Comparison of ENCODE assay signal across 8 mouse cellular contexts in the genomic region with DNA sequence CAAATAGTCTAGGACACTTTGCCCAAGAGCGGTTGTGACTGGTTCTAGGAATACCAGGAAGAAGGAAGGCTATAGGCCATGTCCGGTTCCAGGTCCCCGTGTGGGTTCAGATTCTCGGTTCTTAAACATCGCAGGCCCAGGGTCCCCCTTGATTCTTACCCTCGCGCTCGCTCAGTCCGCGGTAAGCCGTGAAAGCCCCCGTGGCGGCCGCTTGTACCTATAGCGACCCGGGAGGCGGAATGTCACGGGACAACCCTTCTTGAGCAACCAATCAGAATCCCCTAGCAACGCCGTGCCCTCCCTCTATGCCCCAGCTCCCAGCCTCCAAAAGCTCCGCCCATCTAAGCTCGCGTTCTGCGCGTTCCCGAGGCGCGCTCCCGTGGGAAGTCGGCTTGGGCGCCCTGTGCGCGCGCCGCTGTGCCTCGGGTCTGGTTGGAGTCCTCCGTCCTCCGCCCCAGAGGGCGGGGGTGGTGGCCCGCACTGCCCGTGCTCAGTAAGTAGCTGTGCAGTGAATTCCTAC. TPM values are rescaled to one million over a fixed set of nuclear protein-coding genes. Genes with fewer than 3 reads are reported as not detected.
DNase-seq lines count a peak whose midpoint lies in the region; ATAC-seq and TF ChIP-seq lines count a peak whose summit lies in the region.

A gene (minus strand): TSS at position 333 of the 520 bp plus-strand sequence.
A gene (plus strand): TSS at position 350 of the 520 bp plus-strand sequence.
A gene (plus strand): TSS at position 367 of the 520 bp plus-strand sequence.

- WGBS in bone marrow, adult 2 months, result under 1% methylated on average over 41 of the region's 41 CpGs
- under 1% methylated on average over 41 of the region's 41 CpGs for WGBS in embryonic facial prominence, embryonic 15.5 days
- under 1% methylated on average over 41 of the region's 41 CpGs for WGBS in limb, embryonic 14.5 days
- under 1% methylated on average over 41 of the region's 41 CpGs for WGBS in midbrain, postnatal 0 days

- H3K4me3 ChIP-seq in bone marrow, adult 2 months (replicated peaks; ENCODE audit: control insufficient read depth, low read depth, low read length), result peak within 1 kb of the TSS; percentile 71
- H3K4me3 ChIP-seq in embryonic facial prominence, embryonic 15.5 days (replicated peaks), result peak within 1 kb of the TSS; percentile 70
- H3K4me3 ChIP-seq in limb, embryonic 14.5 days (replicated peaks; ENCODE audit: low read length), result peak within 1 kb of the TSS; percentile 52
- peak within 1 kb of the TSS; percentile 43 for H3K4me3 ChIP-seq in midbrain, postnatal 0 days (ENCODE audit: low read depth, low read length)

- H3K4me1 ChIP-seq in bone marrow, adult 2 months (ENCODE audit: control insufficient read depth, insufficient read depth, low read length), result peaks cover 5% of the 10 kb centered on the region; the same call in 1 of the 2 replicates
- peaks cover 47% of the 10 kb centered on the region for H3K4me1 ChIP-seq in embryonic facial prominence, embryonic 15.5 days
- peaks cover 19% of the 10 kb centered on the region for H3K4me1 ChIP-seq in limb, embryonic 14.5 days (ENCODE audit: control insufficient read depth, insufficient read depth, low read length)
- peaks cover 7% of the 10 kb centered on the region for H3K4me1 ChIP-seq in midbrain, postnatal 0 days (ENCODE audit: insufficient read depth, low read length)

- H3K9ac ChIP-seq in embryonic facial prominence, embryonic 15.5 days, result peak within 1 kb of the TSS; percentile 54
- H3K9ac ChIP-seq in limb, embryonic 14.5 days (ENCODE audit: low read depth, low read length, severe bottlenecking), result peak within 1 kb of the TSS; percentile 66
- H3K9ac ChIP-seq in midbrain, postnatal 0 days (replicated peaks; ENCODE audit: low read length, poor library complexity, severe bottlenecking), result peak within 1 kb of the TSS; percentile 50

- no peaks in the 10 kb centered on the region for H3K9me3 ChIP-seq in embryonic facial prominence, embryonic 15.5 days (replicated peaks)
- H3K9me3 ChIP-seq in limb, embryonic 14.5 days (ENCODE audit: control insufficient read depth, low read length), result no peaks in the 10 kb centered on the region
- H3K9me3 ChIP-seq in midbrain, postnatal 0 days (ENCODE audit: low read length), result no peaks in the 10 kb centered on the region

- DNase-seq in 416B (ENCODE audit: low read depth), result peak; percentile 96
- DNase-seq in heart, adult 8-10 months (ENCODE audit: low spot score), result peak; percentile 97
- peak; percentile 97 for DNase-seq in kidney, adult 9 months
- peak; percentile 95 for DNase-seq in limb, embryonic 14.5 days (ENCODE audit: low spot score)
- DNase-seq in midbrain, postnatal 0 days (ENCODE audit: low spot score), result peak; percentile 97
- peak; percentile 96 to 97 for DNase-seq in spleen, postnatal 14 days (ENCODE audit: low spot score in 2 of 2)

- H3K27me3 ChIP-seq in embryonic facial prominence, embryonic 15.5 days, result no peaks in the 10 kb centered on the region
- H3K27me3 ChIP-seq in limb, embryonic 14.5 days (ENCODE audit: control insufficient read depth, insufficient read depth, low read length), result no peaks in the 10 kb centered on the region
- peaks cover 9% of the 10 kb centered on the region; the same call in 1 of the 2 replicates for H3K27me3 ChIP-seq in midbrain, postnatal 0 days (ENCODE audit: insufficient read depth, low read length)

- peak; percentile 86 for ATAC-seq in embryonic facial prominence, embryonic 15.5 days (ENCODE audit: insufficient number of reproducible peaks, low FRiP score, low TSS enrichment, low read depth)
- ATAC-seq in limb, embryonic 14.5 days (ENCODE audit: low FRiP score, low read depth), result peak; percentile 90
- ATAC-seq in midbrain, postnatal 0 days (ENCODE audit: low FRiP score), result peak; percentile 91

- no peak for TF ChIP-seq CTCF in bone marrow, adult 2 months (IDR thresholded peaks at IDR 0.05; ENCODE audit: control insufficient read depth, insufficient read depth, low read length)
- TF ChIP-seq CTCF in midbrain, postnatal 0 days (IDR thresholded peaks at IDR 0.05), result peak; percentile 18; the same call in 1 of the 2 replicates

- peak; percentile 55; the same call in 1 of the 2 replicates for TF ChIP-seq POLR2A in bone marrow, adult 2 months (IDR thresholded peaks at IDR 0.05; ENCODE audit: borderline replicate concordance, control insufficient read depth, low read depth, low read length)
- TF ChIP-seq POLR2A in limb, embryonic 14.5 days (IDR thresholded peaks at IDR 0.05; ENCODE audit: borderline replicate concordance, extremely low read depth, insufficient read depth, insufficient read length), result 0 out of 2 replicates have a peak, but pooled peaks have one; percentile 27

- peak within 1 kb of the TSS; percentile 73 for H3K27ac ChIP-seq in bone marrow, adult 2 months (ENCODE audit: control insufficient read depth, insufficient read depth, low read depth, low read length, poor library complexity)
- H3K27ac ChIP-seq in embryonic facial prominence, embryonic 15.5 days (replicated peaks), result peak within 1 kb of the TSS; percentile 85
- peak within 1 kb of the TSS; percentile 43; the same call in 1 of the 2 replicates for H3K27ac ChIP-seq in limb, embryonic 14.5 days (replicated peaks; ENCODE audit: low read depth, low read length)
- H3K27ac ChIP-seq in midbrain, postnatal 0 days (ENCODE audit: low read depth, low read length), result peak within 1 kb of the TSS; percentile 19; the same call in 1 of the 2 replicates

- H3K4me2 ChIP-seq in embryonic facial prominence, embryonic 15.5 days (replicated peaks), result peak within 1 kb of the TSS; percentile 70
- H3K4me2 ChIP-seq in limb, embryonic 14.5 days (replicated peaks; ENCODE audit: low read depth, low read length, severe bottlenecking), result peak within 1 kb of the TSS; percentile 71
- H3K4me2 ChIP-seq in midbrain, postnatal 0 days (ENCODE audit: low read depth, low read length, poor library complexity, severe bottlenecking), result peak within 1 kb of the TSS; percentile 60

- peaks cover 33% of the 10 kb centered on the region for H3K36me3 ChIP-seq in embryonic facial prominence, embryonic 15.5 days
- peaks cover 29% of the 10 kb centered on the region for H3K36me3 ChIP-seq in limb, embryonic 14.5 days (ENCODE audit: control insufficient read depth, insufficient read depth, low read length)
- H3K36me3 ChIP-seq in midbrain, postnatal 0 days (ENCODE audit: insufficient read depth, low read length), result peaks cover 17% of the 10 kb centered on the region; the same call in 1 of the 2 replicates

RNA-seq across cellular contexts. Expression of the first gene that starts in this region (rescaled TPM):
- 35.6 and 49.3 TPM in 2 replicates for polyA plus RNA-seq in bone marrow, adult 2 months (2011; ENCODE audit: insufficient read depth, insufficient read length, low replicate concordance, missing spikeins)
- polyA plus RNA-seq in embryonic facial prominence, embryonic 15.5 days (2015; fragmentation: Nextera tagmentation; extraction: Ambion mirVana), result 64.8 and 65.9 TPM in 2 replicates
- total RNA-seq in heart, adult 8-10 months (2022), result 10 to 100 TPM; 27.1 to 32.1 (median 29.9) TPM
- polyA plus RNA-seq in limb, embryonic 14.5 days (2012; rRNA removed), result 101 and 118 TPM in 2 replicates
- polyA plus RNA-seq in limb, embryonic 14.5 days (2014; fragmentation: Nextera tagmentation; extraction: Ambion mirVana), result 59.3 and 60.1 TPM in 2 replicates
- total RNA-seq in midbrain, postnatal 0 days (2014; rRNA removed), result 36.6 and 38.0 TPM in 2 replicates
- polyA plus RNA-seq in midbrain, postnatal 0 days (2015; fragmentation: Nextera tagmentation; extraction: Ambion mirVana), result 25.0 and 30.8 TPM in 2 replicates

RNA-seq across cellular contexts. Expression of the second gene that starts in this region (rescaled TPM):
- 22.5 and 34.5 TPM in 2 replicates for polyA plus RNA-seq in bone marrow, adult 2 months (2011; ENCODE audit: insufficient read depth, insufficient read length, low replicate concordance, missing spikeins)
- polyA plus RNA-seq in embryonic facial prominence, embryonic 15.5 days (2015; fragmentation: Nextera tagmentation; extraction: Ambion mirVana), result 23.8 and 24.9 TPM in 2 replicates
- under 1 TPM; 0.44 to 0.57 (median 0.48) TPM for total RNA-seq in heart, adult 8-10 months (2022)
- 12.8 and 15.3 TPM in 2 replicates for polyA plus RNA-seq in limb, embryonic 14.5 days (2012; rRNA removed)
- polyA plus RNA-seq in limb, embryonic 14.5 days (2014; fragmentation: Nextera tagmentation; extraction: Ambion mirVana), result 11.9 and 14.1 TPM in 2 replicates
- 0.28 and 1.5 TPM in 2 replicates for total RNA-seq in midbrain, postnatal 0 days (2014; rRNA removed)
- polyA plus RNA-seq in midbrain, postnatal 0 days (2015; fragmentation: Nextera tagmentation; extraction: Ambion mirVana), result 0.82 and 0.88 TPM in 2 replicates

RNA-seq across cellular contexts. Expression of the third gene that starts in this region (rescaled TPM):
- 121 and 216 TPM in 2 replicates for polyA plus RNA-seq in bone marrow, adult 2 months (2011; ENCODE audit: insufficient read depth, insufficient read length, low replicate concordance, missing spikeins)
- polyA plus RNA-seq in embryonic facial prominence, embryonic 15.5 days (2015; fragmentation: Nextera tagmentation; extraction: Ambion mirVana), result 264 and 279 TPM in 2 replicates
- 100 to 1,000 TPM; 190 to 214 (median 204) TPM for total RNA-seq in heart, adult 8-10 months (2022)
- 175 and 178 TPM in 2 replicates for polyA plus RNA-seq in limb, embryonic 14.5 days (2012; rRNA removed)
- 255 and 258 TPM in 2 replicates for polyA plus RNA-seq in limb, embryonic 14.5 days (2014; fragmentation: Nextera tagmentation; extraction: Ambion mirVana)
- 186 and 226 TPM in 2 replicates for total RNA-seq in midbrain, postnatal 0 days (2014; rRNA removed)
- polyA plus RNA-seq in midbrain, postnatal 0 days (2015; fragmentation: Nextera tagmentation; extraction: Ambion mirVana), result 352 and 383 TPM in 2 replicates

Comparison
In these comparisons a context has a peak if more than half of its experiments do, and no peak if none do; other contexts are left out.
1. Peak in every context shown above with its lines: DNase-seq, ATAC-seq, H3K4me3 ChIP-seq and H3K27ac ChIP-seq.
2. H3K27ac ChIP-seq: peak in every context shown above with its lines; median percentile 85 in embryonic facial prominence, embryonic 15.5 days; 73 in bone marrow, adult 2 months; 43 in limb, embryonic 14.5 days; 19 in midbrain, postnatal 0 days.